8 mouse cellular contexts compared by ENCODE assay signal in the genomic region with DNA sequence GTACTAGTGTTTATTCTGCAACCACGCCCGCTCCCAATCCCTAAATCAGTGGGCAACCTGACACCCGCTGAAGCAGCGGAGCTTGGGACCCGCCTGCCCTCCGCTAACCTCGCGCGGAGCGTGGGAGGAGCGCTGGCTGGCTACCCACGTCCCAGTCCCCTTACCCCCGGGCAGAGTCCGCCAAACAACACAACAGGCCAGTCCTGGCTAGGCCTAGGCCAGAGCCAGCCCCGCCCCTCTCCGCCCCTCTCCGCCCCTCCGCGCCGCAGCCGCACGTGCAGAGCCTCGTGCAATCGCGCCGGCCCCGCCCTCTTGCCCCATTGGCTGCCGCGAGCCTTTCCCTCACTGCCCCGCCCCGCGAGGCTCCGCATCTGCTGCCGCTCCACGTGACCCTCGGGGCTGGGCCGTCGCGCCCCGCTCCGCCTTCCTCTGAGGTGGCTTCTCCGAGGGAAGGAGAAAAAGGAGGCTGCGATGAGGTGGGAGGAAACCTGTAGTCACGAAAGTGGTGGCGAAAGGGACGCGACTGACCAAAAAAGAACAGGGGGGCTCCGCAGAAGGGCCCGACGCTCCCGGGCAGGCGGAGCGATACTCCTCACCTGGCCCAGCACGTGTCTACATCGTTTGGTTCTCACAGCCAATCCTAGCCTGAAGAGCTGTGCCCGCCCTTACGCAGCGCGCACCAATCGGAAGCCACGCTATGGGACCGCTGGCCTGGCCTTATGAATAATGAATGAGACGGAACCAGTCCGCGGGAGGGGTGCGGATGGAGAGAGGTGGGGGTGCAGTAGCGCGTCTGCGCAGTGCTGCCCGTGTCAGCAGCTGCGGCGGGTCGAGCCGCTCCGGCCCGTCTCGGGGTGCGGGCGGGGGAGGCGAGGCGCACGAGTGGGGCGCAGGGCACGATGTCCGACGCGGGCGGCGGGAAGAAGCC. TPM values are rescaled to one million over a fixed set of nuclear protein-coding genes. Genes with fewer than 3 reads are reported as not detected.
DNase-seq lines count a peak whose midpoint lies in the region; ATAC-seq and TF ChIP-seq lines count a peak whose summit lies in the region.

No protein-coding gene starts in this region.

- WGBS in embryonic facial prominence, embryonic 14.5 days, result under 1% methylated on average over 59 of the region's 89 CpGs
- under 1% methylated on average over 89 of the region's 89 CpGs for WGBS in heart, adult 2 months
- under 1% methylated on average over 83 of the region's 89 CpGs for WGBS in limb, embryonic 13.5 days
- under 1% methylated on average over 77 of the region's 89 CpGs for WGBS in midbrain, embryonic 16.5 days

- H3K9me3 ChIP-seq in embryonic facial prominence, embryonic 14.5 days (ENCODE audit: control insufficient read depth, low read length), result no peaks in the 10 kb centered on the region
- H3K9me3 ChIP-seq in limb, embryonic 13.5 days, result no peaks in the 10 kb centered on the region
- H3K9me3 ChIP-seq in midbrain, embryonic 16.5 days (replicated peaks; ENCODE audit: control insufficient read depth, low read length, poor library complexity, severe bottlenecking), result no peaks in the 10 kb centered on the region

- peak overlapping the region; percentile 96 for H3K27ac ChIP-seq in embryonic facial prominence, embryonic 14.5 days (replicated peaks; ENCODE audit: low read depth, low read length)
- H3K27ac ChIP-seq in heart, adult 2 months, result peak overlapping the region; percentile 98
- peak overlapping the region; percentile 87 for H3K27ac ChIP-seq in limb, embryonic 13.5 days
- peak overlapping the region; percentile 83 for H3K27ac ChIP-seq in midbrain, embryonic 16.5 days (ENCODE audit: low read length)

- H3K36me3 ChIP-seq in embryonic facial prominence, embryonic 14.5 days (ENCODE audit: control insufficient read depth, insufficient read depth, low read length), result peaks cover 11% of the 10 kb centered on the region
- peaks cover 19% of the 10 kb centered on the region for H3K36me3 ChIP-seq in heart, adult 2 months (ENCODE audit: control insufficient read depth, insufficient read depth, low read length)
- H3K36me3 ChIP-seq in limb, embryonic 13.5 days, result peaks cover 13% of the 10 kb centered on the region
- H3K36me3 ChIP-seq in midbrain, embryonic 16.5 days (ENCODE audit: control insufficient read depth, insufficient read depth, low read length), result peaks cover 8% of the 10 kb centered on the region; the same call in 1 of the 2 replicates

- H3K79me2 ChIP-seq in heart, adult 2 months (replicated peaks; ENCODE audit: control insufficient read depth, insufficient read depth, low read length), result peaks cover 10% of the 10 kb centered on the region

- peak; percentile 88 for TF ChIP-seq EP300 in heart, adult 2 months (IDR thresholded peaks at IDR 0.05; ENCODE audit: insufficient read depth, low read depth, low read length)

- TF ChIP-seq CTCF in heart, adult 2 months (IDR thresholded peaks at IDR 0.05), result no peak

- peaks cover 38% of the 10 kb centered on the region for H3K4me1 ChIP-seq in embryonic facial prominence, embryonic 14.5 days (ENCODE audit: control insufficient read depth, insufficient read depth, low read length)
- H3K4me1 ChIP-seq in heart, adult 2 months (ENCODE audit: control insufficient read depth, insufficient read depth, low read length), result peaks cover 22% of the 10 kb centered on the region
- peaks cover 32% of the 10 kb centered on the region for H3K4me1 ChIP-seq in limb, embryonic 13.5 days
- H3K4me1 ChIP-seq in midbrain, embryonic 16.5 days (ENCODE audit: control insufficient read depth, insufficient read depth, low read length), result peaks cover 27% of the 10 kb centered on the region

- intact Hi-C loops in heart, adult 2 months (cut with DNase I), result no loop called here

- peak overlapping the region; percentile 70 for H3K4me2 ChIP-seq in embryonic facial prominence, embryonic 14.5 days (ENCODE audit: low read depth, low read length)
- peak overlapping the region; percentile 81 for H3K4me2 ChIP-seq in limb, embryonic 13.5 days (replicated peaks)
- peak overlapping the region; percentile 82 for H3K4me2 ChIP-seq in midbrain, embryonic 16.5 days (ENCODE audit: low read length)

- peak; percentile 81 for TF ChIP-seq POLR2A in heart, adult 2 months (IDR thresholded peaks at IDR 0.05; ENCODE audit: insufficient read depth, low read depth, low read length)

- DNase-seq in 3T3-L1 (ENCODE audit: low read depth, low spot score), result peak; percentile 98
- DNase-seq in adrenal gland, postnatal 4 days (ENCODE audit: low spot score in 2 of 2), result peak; percentile 97 to 99
- DNase-seq in embryonic facial prominence, embryonic 14.5 days (ENCODE audit: low spot score), result peak; percentile 100
- peak; percentile 98 to 99 for DNase-seq in heart, adult 2 months
- DNase-seq in kidney, adult 8-10 months, result peak; percentile 97 to 99
- peak; percentile 90 to 99 for DNase-seq in spleen, postnatal 10 days (ENCODE audit: low spot score in 2 of 2)

- peak overlapping the region; percentile 67 for H3K4me3 ChIP-seq in embryonic facial prominence, embryonic 14.5 days (ENCODE audit: low read depth, low read length)
- peak overlapping the region; percentile 78 for H3K4me3 ChIP-seq in heart, adult 2 months
- H3K4me3 ChIP-seq in limb, embryonic 13.5 days, result peak overlapping the region; percentile 79
- H3K4me3 ChIP-seq in midbrain, embryonic 16.5 days (ENCODE audit: low read depth, low read length), result peak overlapping the region; percentile 49

- H3K27me3 ChIP-seq in embryonic facial prominence, embryonic 14.5 days (replicated peaks; ENCODE audit: control insufficient read depth, insufficient read depth, low read length), result no peaks in the 10 kb centered on the region
- no peaks in the 10 kb centered on the region for H3K27me3 ChIP-seq in heart, adult 2 months (ENCODE audit: control insufficient read depth, insufficient read depth, low read length)
- H3K27me3 ChIP-seq in limb, embryonic 13.5 days, result no peaks in the 10 kb centered on the region
- H3K27me3 ChIP-seq in midbrain, embryonic 16.5 days (ENCODE audit: control insufficient read depth, insufficient read depth, low read depth, low read length), result no peaks in the 10 kb centered on the region

- peak; percentile 97 for ATAC-seq in embryonic facial prominence, embryonic 14.5 days (ENCODE audit: low read depth)
- ATAC-seq in limb, embryonic 13.5 days (ENCODE audit: low FRiP score, low read depth), result peak; percentile 99
- ATAC-seq in midbrain, embryonic 16.5 days, result peak; percentile 99

- peak overlapping the region; percentile 81 for H3K9ac ChIP-seq in embryonic facial prominence, embryonic 14.5 days (ENCODE audit: low read depth, low read length)
- peak overlapping the region; percentile 89 for H3K9ac ChIP-seq in heart, adult 2 months (ENCODE audit: low read depth, low read length)
- H3K9ac ChIP-seq in limb, embryonic 13.5 days, result peak overlapping the region; percentile 82
- H3K9ac ChIP-seq in midbrain, embryonic 16.5 days (ENCODE audit: low read depth, low read length), result peak overlapping the region; percentile 66

RNA-seq across cellular contexts. Expression of gene Tef, which starts 8.7 kb away (rescaled TPM):
- total RNA-seq in adrenal gland, postnatal 4 days (2021), result 10 to 100 TPM; 84.6 to 86.1 TPM
- polyA plus RNA-seq in embryonic facial prominence, embryonic 14.5 days (2014; fragmentation: Nextera tagmentation; extraction: Ambion mirVana), result 25.5 and 29.3 TPM in 2 replicates
- total RNA-seq in heart, adult 2 months (2021), result 100 to 1,000 TPM in 1 of 2 experiments, 10 to 100 TPM in 1; 46.7 to 127 TPM
- polyA plus RNA-seq in heart, adult 2 months (2012; rRNA removed), result 76.7 and 100 TPM in 2 replicates
- polyA plus RNA-seq in limb, embryonic 13.5 days (2015; fragmentation: Nextera tagmentation; extraction: Ambion mirVana), result 25.4 and 26.0 TPM in 2 replicates
- polyA plus RNA-seq in midbrain, embryonic 16.5 days (2015; fragmentation: Nextera tagmentation; extraction: Ambion mirVana), result 22.7 and 22.8 TPM in 2 replicates

RNA-seq across cellular contexts. Expression of gene Tob2, which starts 47.7 kb away (rescaled TPM):
- total RNA-seq in adrenal gland, postnatal 4 days (2021), result 10 to 100 TPM; 66.2 to 67.2 TPM
- polyA plus RNA-seq in embryonic facial prominence, embryonic 14.5 days (2014; fragmentation: Nextera tagmentation; extraction: Ambion mirVana), result 23.0 and 26.8 TPM in 2 replicates
- 100 to 1,000 TPM; 101 to 114 TPM for total RNA-seq in heart, adult 2 months (2021)
- polyA plus RNA-seq in heart, adult 2 months (2012; rRNA removed), result 39.4 and 49.7 TPM in 2 replicates
- polyA plus RNA-seq in limb, embryonic 13.5 days (2015; fragmentation: Nextera tagmentation; extraction: Ambion mirVana), result 24.6 and 26.0 TPM in 2 replicates
- polyA plus RNA-seq in midbrain, embryonic 16.5 days (2015; fragmentation: Nextera tagmentation; extraction: Ambion mirVana), result 15.6 and 17.1 TPM in 2 replicates

Comparison
In these comparisons a context has a peak if more than half of its experiments do, and no peak if none do; other contexts are left out.
1. Peak in every context shown above with its lines: DNase-seq, ATAC-seq, H3K4me3 ChIP-seq and H3K27ac ChIP-seq.